Mouse (Mus musculus) lung, embryonic 14.5 days (tissue): ENCODE results near the gene Paip2b. TPM values are rescaled to one million over a fixed set of nuclear protein-coding genes. Genes with fewer than 3 reads are reported as not detected.
A peak's percentile ranks its signal among the peaks of the same experiment; 100 is the strongest.
"Not testable (repeated sequence)": the region's sequence is repeated elsewhere in the genome, so short reads cannot be mapped to it uniquely, and the experiment has no call there.

Experiments used
- ATAC-seq: fragments of 200-750 bp; cut with Nextera tagmentation; 2 replicates; pipeline ENCODE4 v1.8.0; 2017; ENCODE audit warnings: mild to moderate bottlenecking, moderate TSS enrichment, moderate library complexity; ENCODE audit not compliant: insufficient read depth
- DNase-seq: peaks from one replicate; pipeline ENCODE4 v3.0.0-alpha.2; 2015
- H3K27ac ChIP-seq: fragments of 300-500 bp; sonication (generic); 2 replicates; pipeline ENCODE4 v1.5.1; 2014; ENCODE audit warnings: low read depth, mild to moderate bottlenecking, moderate library complexity
- H3K27me3 ChIP-seq: fragments of 300-500 bp; sonication (generic); 2 replicates; pipeline ENCODE4 v1.6.1; 2014; ENCODE audit warnings: low read length, control low read depth; ENCODE audit not compliant: insufficient read depth
- H3K36me3 ChIP-seq: fragments of 300-500 bp; sonication (generic); 2 replicates; pipeline ENCODE4 v1.6.1; 2014; ENCODE audit warnings: control low read depth; ENCODE audit not compliant: insufficient read depth
- H3K4me1 ChIP-seq: fragments of 300-500 bp; sonication (generic); 2 replicates; pipeline ENCODE4 v1.6.1; 2014; ENCODE audit warnings: antibody characterized with exemption, control low read depth; ENCODE audit not compliant: insufficient read depth
- H3K4me2 ChIP-seq: fragments of 300-500 bp; sonication (generic); 2 replicates; pipeline ENCODE4 v1.6.1; 2014; ENCODE audit warnings: mild to moderate bottlenecking
- H3K4me3 ChIP-seq: fragments of 300-500 bp; sonication (generic); 2 replicates; pipeline ENCODE4 v1.5.1; 2014; ENCODE audit warnings: low read depth, low read length
- H3K9ac ChIP-seq: fragments of 300-500 bp; sonication (generic); 2 replicates; pipeline ENCODE4 v1.6.1; 2014
- H3K9me3 ChIP-seq: fragments of 300-500 bp; sonication (generic); 2 replicates; pipeline ENCODE4 v1.6.1; 2016; ENCODE audit warnings: low read depth, low read length, control low read depth
- CTCF ChIP-seq: IDR thresholded peaks from 2 replicates; pipeline ENCODE4 v1.5.1; 2016; ENCODE audit warnings: antibody characterized with exemption, low read depth
- WGBS: fragments of 180-500 bp; shearing (Covaris S2); extraction: QIAGEN DNeasy Blood & Tissue Kit; methylation state at CpG from one replicate; pipeline ENCODE4 v1.1.7; 2014; 5-methylcytosine and 5-hydroxymethylcytosine counted together
- polyA plus RNA-seq: library from polyadenylated mRNA; unstranded; fragments of >200 nt; fragmentation: Nextera tagmentation; extraction: Ambion mirVana; gene quantifications from 2 replicates; pipeline ENCODE4 v1.2.1, GENCODE M21; 2014

The Paip2b gene
- polyA plus RNA-seq, 1 experiment from 2014 or later: 19.8 TPM

DNA sequence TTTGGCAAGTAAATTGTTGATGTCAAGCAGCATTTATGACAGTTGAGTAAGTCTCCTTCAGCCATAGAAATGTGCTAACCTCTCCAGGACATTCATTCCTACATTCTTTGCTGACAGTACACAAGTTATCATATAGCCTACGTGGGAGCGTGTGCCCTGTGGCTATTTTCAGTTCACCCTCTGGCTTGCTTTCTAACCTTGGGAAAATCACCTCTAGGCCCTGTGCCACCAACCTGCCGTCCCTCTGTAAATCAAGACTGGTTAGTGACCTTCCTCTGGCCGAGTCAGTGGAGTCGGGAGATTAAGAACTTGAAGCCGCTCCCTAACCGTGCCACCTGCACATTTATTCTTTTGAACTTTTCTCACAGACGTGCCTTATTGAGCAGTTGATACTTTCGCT is 28.5 kb upstream of the Paip2b start:
- no peak overlapping the region for H3K4me2 ChIP-seq
- no peaks in the 10 kb centered on the region for H3K9me3 ChIP-seq
- no peak overlapping the region for H3K27ac ChIP-seq
- 83% methylated on average over 9 of the region's 9 CpGs for WGBS
- no peak overlapping the region for H3K9ac ChIP-seq
- DNase-seq (no peak), ATAC-seq (no peak)
- H3K4me1 ChIP-seq: no peaks in the 10 kb centered on the region
- no peak overlapping the region for H3K4me3 ChIP-seq
- H3K27me3 ChIP-seq: no peaks in the 10 kb centered on the region
- no peak for TF ChIP-seq CTCF
- no peaks in the 10 kb centered on the region for H3K36me3 ChIP-seq

DNA sequence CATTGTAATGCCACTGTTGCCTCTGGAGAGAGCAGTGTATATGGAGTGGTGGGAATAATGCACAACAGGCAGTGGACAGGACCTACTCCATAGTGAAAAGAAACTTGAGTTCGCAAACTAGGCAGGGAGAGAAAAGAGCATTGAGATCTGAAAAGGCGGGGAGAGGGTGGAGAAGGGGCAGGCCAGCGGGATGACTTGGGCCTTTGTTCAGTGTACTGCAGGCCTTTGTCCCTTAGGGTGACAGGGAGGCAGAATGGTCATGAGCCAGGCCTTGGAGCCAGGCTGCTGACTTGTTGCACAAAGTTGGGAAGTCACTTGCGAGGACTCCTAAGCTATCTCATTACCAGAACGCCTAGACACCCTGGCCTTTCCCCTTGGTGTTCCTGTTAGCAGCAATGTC is 25.9 kb upstream of the Paip2b start:
- no peak for DNase-seq
- TF ChIP-seq CTCF: no peak
- 72% methylated on average over 5 of the region's 5 CpGs for WGBS

DNA sequence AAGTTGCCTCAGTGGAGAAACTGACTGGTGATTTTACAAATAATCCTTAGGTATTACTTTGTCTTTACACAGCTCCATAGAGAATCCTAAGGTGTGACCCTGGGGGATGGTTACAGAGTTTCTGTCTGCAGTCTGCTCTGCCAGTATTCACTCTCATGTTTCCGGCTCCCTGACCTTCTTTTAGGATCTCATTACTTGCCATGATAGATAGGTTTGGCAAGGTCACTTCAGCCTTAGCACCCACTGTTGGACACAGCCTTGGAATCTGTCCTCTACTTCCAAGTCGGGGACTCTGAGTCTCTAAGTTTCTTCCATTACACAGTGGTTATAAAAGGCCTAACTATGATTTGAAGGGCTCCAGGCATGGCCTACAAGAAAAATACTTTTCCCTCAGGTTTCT is 17.9 kb upstream of the Paip2b start:
- Histone ChIP-seq H3K27me3 (no peaks in the 10 kb centered on the region), H3K27ac (no peak overlapping the region), H3K36me3 (no peaks in the 10 kb centered on the region), H3K4me2 (no peak overlapping the region), H3K4me1 (no peaks in the 10 kb centered on the region), H3K9me3 (no peaks in the 10 kb centered on the region), H3K4me3 (no peak overlapping the region), H3K9ac (no peak overlapping the region)
- no peak for ATAC-seq
- TF ChIP-seq CTCF: no peak
- no peak for DNase-seq
- 80% methylated on average over 2 of the region's 2 CpGs for WGBS

More for the DNA sequence above, 25.9 kb upstream of the Paip2b start:
- Histone ChIP-seq H3K4me2 (no peak overlapping the region), H3K9me3 (no peaks in the 10 kb centered on the region), H3K4me1 (no peaks in the 10 kb centered on the region), H3K36me3 (no peaks in the 10 kb centered on the region), H3K27me3 (no peaks in the 10 kb centered on the region), H3K4me3 (no peak overlapping the region), H3K27ac (no peak overlapping the region), H3K9ac (no peak overlapping the region)
- ATAC-seq: no peak

GRCm38 (mm10) chr6:83846141-83846540 is 14.6 kb upstream of the Paip2b start:
- Histone ChIP-seq H3K27me3 (no peaks in the 10 kb centered on the region), H3K4me2 (no peak overlapping the region), H3K4me1 (no peaks in the 10 kb centered on the region), H3K4me3 (no peak overlapping the region), H3K9ac (no peak overlapping the region), H3K36me3 (no peaks in the 10 kb centered on the region), H3K9me3 (no peaks in the 10 kb centered on the region), H3K27ac (no peak overlapping the region)
- TF ChIP-seq CTCF: no peak
- DNase-seq (no peak), ATAC-seq (no peak)
- WGBS: 85% methylated on average over 2 of the region's 2 CpGs

DNA sequence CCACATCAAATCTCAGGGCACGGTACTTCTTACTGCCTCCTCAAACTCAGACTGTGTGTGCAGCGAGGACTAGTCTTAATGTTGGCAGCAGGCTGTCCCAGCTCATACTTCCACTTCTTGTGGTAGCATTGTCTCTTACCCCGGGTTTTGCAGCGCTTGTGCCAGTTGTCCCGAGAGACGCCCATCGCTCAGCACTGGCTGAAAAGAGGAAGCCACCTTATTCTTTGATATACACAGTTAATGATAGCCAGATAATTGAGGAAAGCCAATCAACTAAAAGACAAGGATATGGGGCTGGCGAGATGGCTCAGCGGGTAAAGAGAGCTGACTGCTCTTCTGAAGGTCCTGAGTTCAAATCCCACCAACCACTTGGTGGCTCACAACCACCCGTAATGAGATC is 13.4 kb upstream of the Paip2b start:
- no peak overlapping the region for H3K27ac ChIP-seq
- no peaks in the 10 kb centered on the region for H3K4me1 ChIP-seq
- no peak for TF ChIP-seq CTCF
- H3K4me2 ChIP-seq: no peak overlapping the region
- H3K4me3 ChIP-seq: no peak overlapping the region
- DNase-seq (no peak), ATAC-seq (no peak)
- H3K9me3 ChIP-seq: no peaks in the 10 kb centered on the region
- no peaks in the 10 kb centered on the region for H3K27me3 ChIP-seq
- H3K36me3 ChIP-seq: no peaks in the 10 kb centered on the region
- WGBS: 84% methylated on average over 10 of the region's 10 CpGs
- no peak overlapping the region for H3K9ac ChIP-seq

GRCm38 (mm10) chr6:83840086-83840485 is 8.5 kb upstream of the Paip2b start:
- peak; percentile 30 for DNase-seq
- H3K4me1 ChIP-seq: no peaks in the 10 kb centered on the region
- TF ChIP-seq CTCF: no peak
- no peak overlapping the region for H3K9ac ChIP-seq
- no peak overlapping the region for H3K27ac ChIP-seq
- H3K36me3 ChIP-seq: no peaks in the 10 kb centered on the region
- ATAC-seq: peak; percentile 38; the same call in 1 of the 2 replicates
- H3K27me3 ChIP-seq: no peaks in the 10 kb centered on the region
- H3K9me3 ChIP-seq: no peaks in the 10 kb centered on the region
- no peak overlapping the region for H3K4me2 ChIP-seq
- WGBS: 68% methylated on average over 6 of the region's 6 CpGs
- H3K4me3 ChIP-seq: no peak overlapping the region

- no peaks in the 10 kb centered on the region for H3K27me3 ChIP-seq
- H3K9ac ChIP-seq: no peak overlapping the region
- H3K27ac ChIP-seq: no peak overlapping the region
- H3K4me3 ChIP-seq: no peak overlapping the region
- no peaks in the 10 kb centered on the region for H3K4me1 ChIP-seq
- H3K36me3 ChIP-seq: no peaks in the 10 kb centered on the region
- no peak overlapping the region for H3K4me2 ChIP-seq
- DNase-seq (no peak), ATAC-seq (no peak)
- TF ChIP-seq CTCF: no peak
- 72% methylated on average over 2 of the region's 2 CpGs for WGBS
- H3K9me3 ChIP-seq: no peaks in the 10 kb centered on the region
These were observed 6.5 kb upstream of the Paip2b start for GRCm38 (mm10) chr6:83838046-83838445.

DNA sequence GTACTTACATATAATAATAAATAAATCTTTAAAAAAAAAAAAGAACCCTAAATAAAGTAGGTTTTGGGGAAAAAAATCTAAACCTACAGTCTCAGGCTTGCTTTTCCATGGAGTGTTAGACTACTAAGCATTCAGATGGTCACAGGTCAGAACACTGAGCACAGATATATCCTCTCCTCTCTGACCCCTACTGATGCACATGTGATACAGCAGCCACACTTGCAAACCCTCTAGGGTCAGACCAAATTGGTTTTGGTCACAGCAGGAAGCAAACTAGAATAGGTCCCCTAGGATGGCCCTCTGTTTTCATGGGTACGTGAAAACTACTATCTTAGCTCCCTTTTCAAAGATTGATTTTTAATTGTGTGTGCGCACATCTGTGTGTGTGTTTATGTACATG is 5.3 kb upstream of the Paip2b start:
- H3K27me3 ChIP-seq: no peaks in the 10 kb centered on the region
- H3K9me3 ChIP-seq: no peaks in the 10 kb centered on the region
- H3K4me1 ChIP-seq: no peaks in the 10 kb centered on the region
- no peak overlapping the region for H3K4me2 ChIP-seq
- H3K36me3 ChIP-seq: no peaks in the 10 kb centered on the region
- ATAC-seq: no peak
- no peak for DNase-seq
- H3K27ac ChIP-seq: no peak overlapping the region
- 91% methylated on average over 2 of the region's 2 CpGs for WGBS
- H3K4me3 ChIP-seq: no peak overlapping the region
- no peak overlapping the region for H3K9ac ChIP-seq
- TF ChIP-seq CTCF: no peak

DNA sequence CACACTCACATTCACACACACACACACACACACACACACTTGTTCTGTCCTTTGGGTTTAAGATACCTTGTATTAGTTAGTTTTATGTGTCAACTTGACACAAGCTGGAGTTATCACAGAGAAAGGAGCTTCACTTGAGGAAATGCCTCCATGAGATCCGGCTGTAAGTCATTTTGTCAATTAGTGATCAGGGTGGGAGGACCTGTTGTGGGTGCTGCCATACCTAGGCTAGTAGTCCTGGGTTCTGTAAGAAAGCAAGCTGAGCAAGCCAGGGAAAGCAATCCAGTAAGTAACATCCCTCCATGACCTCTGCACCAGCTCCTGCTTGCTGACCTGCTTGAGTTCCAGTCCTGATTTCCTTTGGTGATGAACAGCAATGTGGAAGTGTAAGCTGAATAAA is 852 bp upstream of the Paip2b start:
- DNase-seq, H3K27me3 ChIP-seq, H3K9me3 ChIP-seq, H3K4me1 ChIP-seq, ATAC-seq, H3K36me3 ChIP-seq, H3K9ac ChIP-seq: not testable (repeated sequence)
- H3K27ac ChIP-seq: peak overlapping the region; percentile 56; the same call in 1 of the 2 replicates
- H3K4me3 ChIP-seq: peak overlapping the region; percentile 24; the same call in 1 of the 2 replicates
- H3K4me2 ChIP-seq: peak overlapping the region; percentile 63
- 63% methylated on average over 1 of the region's 1 CpGs for WGBS
